In genomic region chr12:26469098-26470041, GRCm38 (mm10) we compare ENCODE assay signal across 8 mouse cellular contexts. TPM values are rescaled to one million over a fixed set of nuclear protein-coding genes. Genes with fewer than 3 reads are reported as not detected.
DNase-seq lines count a peak whose midpoint lies in the region; ATAC-seq and TF ChIP-seq lines count a peak whose summit lies in the region.

Gene Cmpk2, plus strand, starts transcription at chr12:26469204.

- peak; percentile 92 for ATAC-seq in forebrain, embryonic 14.5 days
- peak; percentile 77 for ATAC-seq in liver, postnatal 0 days
- ATAC-seq in neural tube, embryonic 13.5 days (ENCODE audit: low read depth): peak; percentile 89

- H3K36me3 ChIP-seq in CH12.LX (replicated peaks in 1 of 2; ENCODE audit: control insufficient read depth in 1 of 2, insufficient read depth in 1 of 2, low read length in 1 of 2): no peaks in the 10 kb centered on the region
- H3K36me3 ChIP-seq in forebrain, embryonic 14.5 days (ENCODE audit: control insufficient read depth, insufficient read depth, low read length): no peaks in the 10 kb centered on the region
- peaks cover 28% of the 10 kb centered on the region for H3K36me3 ChIP-seq in liver, postnatal 0 days (replicated peaks; ENCODE audit: insufficient read depth, low read length)
- H3K36me3 ChIP-seq in neural tube, embryonic 13.5 days: no peaks in the 10 kb centered on the region

- H3K4me2 ChIP-seq in CH12.LX (ENCODE audit: insufficient read depth, low read depth, poor library complexity, severe bottlenecking): peak within 1 kb of the TSS; percentile 85
- peak within 1 kb of the TSS; percentile 98 for H3K4me2 ChIP-seq in forebrain, embryonic 14.5 days (ENCODE audit: low read length)
- H3K4me2 ChIP-seq in liver, postnatal 0 days (ENCODE audit: low read depth, low read length): peak within 1 kb of the TSS; percentile 97
- H3K4me2 ChIP-seq in neural tube, embryonic 13.5 days: peak within 1 kb of the TSS; percentile 88

- H3K79me2 ChIP-seq in CH12.LX (replicated peaks; ENCODE audit: control insufficient read depth, extremely low read depth, insufficient read depth, poor library complexity, severe bottlenecking): no peaks in the 10 kb centered on the region

- TF ChIP-seq CTCF in CH12.LX (conservative IDR thresholded peaks at IDR 0.05 in 1 of 2, IDR thresholded peaks at IDR 0.05 in 1 of 2; ENCODE audit: low read depth in 2 of 2, low read length in 2 of 2): no peak
- peak; percentile 57 for TF ChIP-seq CTCF in liver, postnatal 0 days (IDR thresholded peaks at IDR 0.05; ENCODE audit: low read depth)

- dilution Hi-C loops in CH12.LX (cut with MboI; ENCODE audit: extremely low pct_ligation_motif_present, extremely low pct_unique_long_range_greater_than_20kb, low sequenced_read_pairs): no loop called here

- no peak within 1 kb of the TSS for H3K9ac ChIP-seq in CH12.LX (ENCODE audit: insufficient read depth, low read depth)
- peak within 1 kb of the TSS; percentile 85 for H3K9ac ChIP-seq in forebrain, embryonic 14.5 days (ENCODE audit: low read length)
- H3K9ac ChIP-seq in liver, postnatal 0 days (replicated peaks): peak within 1 kb of the TSS; percentile 93
- peak within 1 kb of the TSS; percentile 87 for H3K9ac ChIP-seq in neural tube, embryonic 13.5 days

- WGBS in forebrain, embryonic 14.5 days: under 1% methylated on average over 63 of the region's 69 CpGs
- WGBS in liver, postnatal 0 days (ENCODE audit: insufficient replicate concordance): under 1% methylated on average over 69 of the region's 69 CpGs
- WGBS in neural tube, embryonic 13.5 days: under 1% methylated on average over 69 of the region's 69 CpGs

- peak; percentile 45 for DNase-seq in CH12.LX (ENCODE audit: extremely low read depth)
- DNase-seq in cerebellum, adult 11 months: peak; percentile 86
- DNase-seq in forebrain, embryonic 14.5 days (ENCODE audit: low spot score): peak; percentile 89
- peak; percentile 81 to 83 for DNase-seq in heart, postnatal 14 days
- DNase-seq in layer of hippocampus, adult 11-12 months (ENCODE audit: low spot score): peak; percentile 86
- DNase-seq in liver, postnatal 0 days: peak; percentile 92
- DNase-seq in telencephalon, adult 2 months (ENCODE audit: low read depth, low spot score): peak; percentile 82

- H3K27me3 ChIP-seq in CH12.LX (replicated peaks): peaks cover 7% of the 10 kb centered on the region
- no peaks in the 10 kb centered on the region for H3K27me3 ChIP-seq in forebrain, embryonic 14.5 days (replicated peaks; ENCODE audit: control insufficient read depth, insufficient read depth, low read length)
- no peaks in the 10 kb centered on the region for H3K27me3 ChIP-seq in liver, postnatal 0 days (ENCODE audit: insufficient read depth, low read length)
- H3K27me3 ChIP-seq in neural tube, embryonic 13.5 days: peaks cover 7% of the 10 kb centered on the region; the same call in 1 of the 2 replicates

- no peak for TF ChIP-seq RAD21 in CH12.LX (IDR thresholded peaks at IDR 0.05; ENCODE audit: low read depth, low read length)

- H3K4me1 ChIP-seq in CH12.LX (ENCODE audit: control insufficient read depth in 1 of 2, insufficient read depth in 2 of 2): peaks cover 0 to 15% of the 10 kb centered on the region in 2 experiments; a peak in 3 of 4 replicates
- H3K4me1 ChIP-seq in forebrain, embryonic 14.5 days (ENCODE audit: control insufficient read depth, insufficient read depth, low read length): 0 out of 2 replicates have a peak, but pooled peaks cover 3% of the 10 kb centered on the region
- H3K4me1 ChIP-seq in liver, postnatal 0 days (ENCODE audit: insufficient read depth): peaks cover 35% of the 10 kb centered on the region
- peaks cover 16% of the 10 kb centered on the region for H3K4me1 ChIP-seq in neural tube, embryonic 13.5 days (replicated peaks)

- H3K4me3 ChIP-seq in CH12.LX (replicated peaks in 1 of 3; ENCODE audit: low read depth in 2 of 3, low read length in 2 of 3, poor library complexity in 1 of 3): peak within 1 kb of the TSS in 2 of 3 experiments; percentile 35 to 47
- H3K4me3 ChIP-seq in forebrain, embryonic 14.5 days (ENCODE audit: low read depth, low read length): peak within 1 kb of the TSS; percentile 64
- peak within 1 kb of the TSS; percentile 96 for H3K4me3 ChIP-seq in liver, postnatal 0 days (ENCODE audit: low read depth, low read length)
- H3K4me3 ChIP-seq in neural tube, embryonic 13.5 days: peak within 1 kb of the TSS; percentile 52

- H3K9me3 ChIP-seq in CH12.LX (replicated peaks; ENCODE audit: low read length): no peaks in the 10 kb centered on the region
- no peaks in the 10 kb centered on the region for H3K9me3 ChIP-seq in forebrain, embryonic 14.5 days (replicated peaks; ENCODE audit: control insufficient read depth, low read length)
- no peaks in the 10 kb centered on the region for H3K9me3 ChIP-seq in liver, postnatal 0 days (ENCODE audit: low read length)
- H3K9me3 ChIP-seq in neural tube, embryonic 13.5 days: no peaks in the 10 kb centered on the region

- intact Hi-C loops in heart, postnatal 14 days (cut with DNase I): no loop called here

- no peak for TF ChIP-seq POLR2A in CH12.LX (IDR thresholded peaks at IDR 0.05; ENCODE audit: low read depth, low read length)

- in situ Hi-C loops in CH12.LX (cut with MboI; ENCODE audit: low pct_ligation_motif_present, low pct_unique_long_range_greater_than_20kb, low sequenced_read_pairs): no loop called here

- TF ChIP-seq EP300 in CH12.LX (IDR thresholded peaks at IDR 0.05; ENCODE audit: low read length): no peak
- TF ChIP-seq EP300 in liver, postnatal 0 days (IDR thresholded peaks at IDR 0.05; ENCODE audit: low read depth): no peak

- H3K27ac ChIP-seq in CH12.LX (ENCODE audit: insufficient read depth, low read depth): no peak within 1 kb of the TSS
- H3K27ac ChIP-seq in forebrain, embryonic 14.5 days (ENCODE audit: low read depth, low read length): peak within 1 kb of the TSS; percentile 85
- H3K27ac ChIP-seq in liver, postnatal 0 days (ENCODE audit: low read depth): peak within 1 kb of the TSS; percentile 95
- peak within 1 kb of the TSS; percentile 94 for H3K27ac ChIP-seq in neural tube, embryonic 13.5 days (replicated peaks)

TF ChIP-seq in CH12.LX, 34 proteins besides CTCF, POLR2A, EP300 and RAD21:
- TF ChIP-seq MYC (IDR thresholded peaks at IDR 0.05; ENCODE audit: low read depth, low read length): no peak
- TF ChIP-seq NRF1 (IDR thresholded peaks at IDR 0.05; ENCODE audit: low read depth, low read length): peak; percentile 74
- peak; percentile 27; the same call in 1 of the 2 replicates for TF ChIP-seq BHLHE40 (IDR thresholded peaks at IDR 0.05; ENCODE audit: low read depth, low read length)
- 0 out of 2 replicates have a peak, but pooled peaks have one; percentile 19 for TF ChIP-seq MEF2A (IDR thresholded peaks at IDR 0.05; ENCODE audit: borderline replicate concordance, low read depth, low read length)
- 0 out of 2 replicates have a peak, but pooled peaks have one; percentile 10 for TF ChIP-seq ETS1 (conservative IDR thresholded peaks at IDR 0.05; ENCODE audit: low read depth, low read length)
- TF ChIP-seq HCFC1 (IDR thresholded peaks at IDR 0.05; ENCODE audit: low read depth, low read length): no peak
- peak; percentile 60; the same call in 1 of the 2 replicates for TF ChIP-seq IRF4 (IDR thresholded peaks at IDR 0.05; ENCODE audit: low read depth, low read length)

RNA-seq across cellular contexts. Expression of gene Cmpk2, which starts in this region (rescaled TPM):
- total RNA-seq in CH12.LX (2012; rRNA removed) (0.08 TPM in 1 of 2 replicates, not detected in the other), CH12.LX (2014; rRNA removed) (0.15 and 0.26 TPM in 2 replicates)
- polyA plus RNA-seq in CH12.LX (2012; ENCODE audit: insufficient read length, low read depth): 0.18 and 0.47 TPM in 2 replicates
- 11.7 and 11.8 TPM in 2 replicates for polyA plus RNA-seq in forebrain, embryonic 14.5 days (2014; fragmentation: Nextera tagmentation; extraction: Ambion mirVana)
- 1 to 10 TPM; 5.6 to 6.2 TPM for total RNA-seq in heart, postnatal 14 days (2021)
- polyA plus RNA-seq in liver, postnatal 0 days (2015; fragmentation: Nextera tagmentation; extraction: Ambion mirVana): 12.8 and 14.2 TPM in 2 replicates
- polyA plus RNA-seq in neural tube, embryonic 13.5 days (2015; fragmentation: Nextera tagmentation; extraction: Ambion mirVana): 13.5 and 14.7 TPM in 2 replicates

Comparison
In these comparisons a context has a peak if more than half of its experiments do, and no peak if none do; other contexts are left out.
1. RNA of gene Cmpk2 (total RNA-seq): 5.6 to 6.2 TPM in heart, postnatal 14 days; 0.08 to 0.26 TPM in CH12.LX; every median in the first group is over 4 times any median in the second.
2. Peak in DNase-seq, H3K4me3 ChIP-seq and H3K4me2 ChIP-seq in CH12.LX; RNA of the gene not detected or under 1 TPM.
3. H3K4me3 ChIP-seq: peak in every context shown above with its lines; median percentile 96 in liver, postnatal 0 days; 64 in forebrain, embryonic 14.5 days; 52 in neural tube, embryonic 13.5 days; 41 in CH12.LX.
4. Peak in every context shown above with its lines, with median percentiles within 50 percentile points of each other: DNase-seq, H3K4me2 ChIP-seq and ATAC-seq.